Mouse (Mus musculus) cerebellum, postnatal 14 days (tissue): Measurements from ENCODE around the gene Celsr1.
A peak's percentile ranks its signal among the peaks of the same experiment; 100 is the strongest.

Source experiments
- DNase-seq, 2 experiments: peaks; one replicate each; pipeline ENCODE4 v3.0.0; 2021; ENCODE audit warnings: mixed read lengths in 2 of 2

The Celsr1 gene

GRCm38 (mm10) chr15:85993931-85994583 lies 39.5 kb downstream of the Celsr1 start:
- peak in 1 of 2 experiments; percentile 33 for DNase-seq

- no peak for DNase-seq
Measured at GRCm38 (mm10) chr15:85993386-85993785, 40.2 kb downstream of the Celsr1 start.

GRCm38 (mm10) chr15:85992125-85992495 lies 41.5 kb downstream of the Celsr1 start:
- no peak for DNase-seq

- DNase-seq = peak; percentile 80 to 81
Measured at GRCm38 (mm10) chr15:85991453-85992124, 42.0 kb downstream of the Celsr1 start.

- DNase-seq = peak in 1 of 2 experiments; percentile 34
Measured at GRCm38 (mm10) chr15:85990696-85991443, 42.7 kb downstream of the Celsr1 start.

- DNase-seq = no peak
Measured at GRCm38 (mm10) chr15:85987896-85988295, 45.7 kb downstream of the Celsr1 start.

- no peak for DNase-seq
Measured at GRCm38 (mm10) chr15:85986170-85986569, 47.4 kb downstream of the Celsr1 start.

- peak in 1 of 2 experiments; percentile 38 for DNase-seq
Measured at GRCm38 (mm10) chr15:85985601-85986000, 48.0 kb downstream of the Celsr1 start.

- no peak for DNase-seq
Measured at GRCm38 (mm10) chr15:85983131-85983530, 50.4 kb downstream of the Celsr1 start.

- no peak for DNase-seq
Measured at GRCm38 (mm10) chr15:85982416-85982775, 51.2 kb downstream of the Celsr1 start.

- DNase-seq = no peak
Measured at GRCm38 (mm10) chr15:85981768-85982415, 51.7 kb downstream of the Celsr1 start.

GRCm38 (mm10) chr15:85977086-85977485 lies 56.5 kb downstream of the Celsr1 start:
- DNase-seq = peak; percentile 53 to 54

- DNase-seq = peak; percentile 57 to 64
Measured at GRCm38 (mm10) chr15:85975746-85976145, 57.8 kb downstream of the Celsr1 start.

- DNase-seq = no peak
Measured at GRCm38 (mm10) chr15:85971596-85971995, 62.0 kb downstream of the Celsr1 start.

GRCm38 (mm10) chr15:85970441-85970840 lies 63.1 kb downstream of the Celsr1 start:
- DNase-seq = no peak

- peak in 1 of 2 experiments; percentile 50 for DNase-seq
Measured at GRCm38 (mm10) chr15:85969707-85970153, 63.8 kb downstream of the Celsr1 start.

- no peak for DNase-seq
Measured at GRCm38 (mm10) chr15:85969291-85969690, 64.3 kb downstream of the Celsr1 start.

- peak in 1 of 2 experiments; percentile 27 for DNase-seq
Measured at GRCm38 (mm10) chr15:85966032-85966431, 67.5 kb downstream of the Celsr1 start.

- no peak for DNase-seq
Measured at GRCm38 (mm10) chr15:85963279-85963840, 70.2 kb downstream of the Celsr1 start.

- DNase-seq = no peak
Measured at GRCm38 (mm10) chr15:85962691-85963090, 70.9 kb downstream of the Celsr1 start.

- no peak for DNase-seq
Measured at GRCm38 (mm10) chr15:85961651-85962050, 71.9 kb downstream of the Celsr1 start.

- no peak for DNase-seq
Measured at GRCm38 (mm10) chr15:85961131-85961530, 72.4 kb downstream of the Celsr1 start.

- no peak for DNase-seq
Measured at GRCm38 (mm10) chr15:85956202-85956601, 77.4 kb downstream of the Celsr1 start.
